Mouse (Mus musculus): ENCODE results near the gene Daam1. TPM values are rescaled to one million over a fixed set of nuclear protein-coding genes. Genes with fewer than 3 reads are reported as not detected.

Daam1 gene
- total RNA-seq (2023): 7.3 TPM

DNA sequence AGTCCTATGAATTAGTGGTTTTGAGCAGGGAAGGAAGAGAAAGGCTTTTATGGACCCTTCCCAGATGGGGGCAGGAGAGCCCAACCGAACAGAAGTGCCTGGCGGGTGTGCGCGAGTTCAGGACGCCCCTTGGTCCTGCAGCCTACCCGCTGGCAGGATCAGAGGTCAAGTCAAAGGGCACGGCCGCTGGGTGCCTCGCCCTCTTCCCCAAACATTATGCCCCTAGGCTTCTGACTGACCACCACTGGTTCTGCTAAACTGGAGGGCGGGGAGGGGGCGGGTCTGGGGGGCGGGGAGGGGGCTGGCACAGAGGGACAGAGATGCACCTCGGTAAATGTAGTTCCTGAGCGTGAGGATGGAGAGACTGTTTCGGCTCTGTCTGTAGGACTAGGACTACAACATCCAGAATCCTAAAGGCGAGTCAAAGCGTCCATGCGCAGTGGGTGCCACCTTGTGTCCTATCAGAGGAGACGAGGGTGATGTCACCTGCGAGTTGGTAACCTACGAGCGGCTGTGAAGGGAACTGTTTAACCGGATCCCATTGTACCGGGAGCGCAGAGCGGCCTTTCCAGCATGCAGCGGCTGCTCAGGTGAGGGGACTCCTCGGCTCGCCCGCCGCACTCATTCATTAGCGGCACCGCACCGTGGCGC is at the start of gene Daam1:
Gene Daam1, plus strand, starts transcription at position 472 of the 651 bp plus-strand sequence.

Other genes starting within 250 kb of the Daam1 start
- 0.37 TPM for gene Gpr135, start 240.0 kb downstream of the Daam1 start, total RNA-seq (2023)